Mouse (Mus musculus): Measurements from ENCODE around the gene Fezf2. TPM values are rescaled to one million over a fixed set of nuclear protein-coding genes. Genes with fewer than 3 reads are reported as not detected.

Gene Fezf2
- polyA plus RNA-seq, 1 experiment from 2014 or later = 0.14 TPM

- H3K27me3 ChIP-seq = peaks cover 99% of the 10 kb centered on the region
- ATAC-seq (ENCODE audit: low FRiP score, low read depth) = no peak
- peaks cover 19% of the 10 kb centered on the region for H3K4me1 ChIP-seq
- H3K36me3 ChIP-seq = no peaks in the 10 kb centered on the region
- WGBS = 5% methylated on average over 15 of the region's 15 CpGs
- no peak overlapping the region for H3K4me3 ChIP-seq
- H3K9me3 ChIP-seq = no peaks in the 10 kb centered on the region
- H3K4me2 ChIP-seq (replicated peaks) = no peak overlapping the region
- no peak overlapping the region for H3K27ac ChIP-seq
- H3K9ac ChIP-seq = no peak overlapping the region
Measured at GRCm38 (mm10) chr14:12349334-12350090, 1.5 kb upstream of the Fezf2 start.

GRCm38 (mm10) chr14:12346865-12347600 is 956 bp downstream of the Fezf2 start:
- WGBS = under 1% methylated on average over 26 of the region's 26 CpGs
- ATAC-seq (ENCODE audit: low FRiP score, low read depth) = no peak
- H3K4me3 ChIP-seq = peak overlapping the region; percentile 29
- peaks cover 23% of the 10 kb centered on the region for H3K4me1 ChIP-seq
- no peaks in the 10 kb centered on the region for H3K36me3 ChIP-seq
- no peak overlapping the region for H3K27ac ChIP-seq
- peak overlapping the region; percentile 53 for H3K4me2 ChIP-seq (replicated peaks)
- H3K9me3 ChIP-seq = no peaks in the 10 kb centered on the region
- peaks cover 100% of the 10 kb centered on the region for H3K27me3 ChIP-seq
- no peak overlapping the region for H3K9ac ChIP-seq

DNA sequence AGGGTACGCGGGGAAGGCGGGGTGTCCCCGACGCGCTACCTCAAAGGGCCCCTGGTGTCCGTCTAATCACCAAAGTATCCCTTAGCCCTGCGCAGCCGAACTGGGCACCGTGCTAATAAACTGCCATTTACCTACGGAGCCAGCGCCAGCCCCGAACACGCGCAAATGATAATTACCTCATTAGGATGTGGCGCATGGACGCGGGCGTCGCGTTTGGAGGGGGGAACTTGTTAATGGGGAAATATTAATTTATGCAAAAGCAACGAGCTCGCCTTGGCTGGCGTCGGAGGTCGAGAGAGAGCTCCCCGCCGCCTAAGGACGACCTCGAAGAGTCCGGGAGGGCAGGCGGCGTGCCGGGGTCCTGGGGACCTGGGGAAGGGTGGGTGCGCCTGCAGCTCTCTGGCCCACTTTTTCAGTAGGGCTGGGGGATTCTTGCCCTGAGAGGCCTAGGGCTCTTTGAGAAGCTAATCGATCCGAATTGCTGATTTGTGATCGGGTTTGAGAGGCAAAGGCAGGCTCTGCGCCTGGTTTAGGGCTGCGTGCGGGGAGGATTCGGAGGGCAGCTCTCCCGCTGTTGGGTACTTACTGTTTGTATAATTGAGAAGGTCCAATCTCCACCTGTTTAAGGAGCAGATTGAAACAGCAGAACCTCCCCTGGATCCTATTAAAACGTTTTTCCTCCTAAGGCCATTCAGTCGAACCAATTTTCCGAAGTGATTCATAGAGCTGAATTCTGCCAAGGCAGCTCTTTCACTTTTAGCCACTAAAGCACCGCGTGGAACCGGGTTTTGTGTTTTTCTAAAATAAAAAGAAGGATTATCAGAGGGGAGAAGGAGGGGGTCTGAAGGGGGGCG is 1.8 kb downstream of the Fezf2 start:
- Histone ChIP-seq H3K4me2 (replicated peaks) (peak overlapping the region; percentile 53), H3K27me3 (peaks cover 100% of the 10 kb centered on the region), H3K9me3 (no peaks in the 10 kb centered on the region), H3K27ac (no peak overlapping the region), H3K4me1 (peaks cover 26% of the 10 kb centered on the region), H3K4me3 (peak overlapping the region; percentile 29), H3K36me3 (no peaks in the 10 kb centered on the region), H3K9ac (no peak overlapping the region)
- under 1% methylated on average over 50 of the region's 50 CpGs for WGBS
- ATAC-seq (ENCODE audit: low FRiP score, low read depth) = no peak

DNA sequence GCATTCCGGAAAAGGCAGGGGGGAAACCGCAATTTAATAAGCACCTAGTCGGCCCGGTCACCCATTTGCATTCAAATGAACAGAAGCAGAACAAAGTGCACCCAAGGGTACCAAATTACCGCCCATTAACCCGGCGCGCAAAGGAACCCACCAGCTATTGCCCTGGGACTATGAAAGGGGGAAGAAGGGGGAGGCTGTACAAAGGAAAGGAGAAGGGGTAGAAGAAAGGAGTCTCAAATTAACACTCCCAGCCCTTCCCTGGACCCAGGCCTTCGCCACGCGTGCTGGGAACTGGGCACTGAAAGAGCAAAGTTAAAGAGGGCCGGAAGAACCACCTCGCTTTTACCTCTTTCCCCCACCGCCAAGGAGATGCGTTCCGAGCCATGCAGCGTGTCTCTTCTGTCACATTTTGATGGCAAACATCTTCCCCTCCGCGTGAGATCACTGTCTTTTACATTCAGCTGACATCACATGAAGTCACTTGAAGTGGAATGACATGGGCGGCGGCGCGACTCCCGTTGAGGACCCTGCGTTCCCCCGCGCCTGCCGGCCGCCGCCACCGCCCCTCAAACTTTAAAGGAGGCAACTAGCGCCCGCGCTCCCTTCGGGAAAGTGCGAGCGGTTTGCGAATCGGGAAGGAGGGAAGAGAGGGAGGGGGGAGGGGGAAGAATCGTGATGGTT is 2.6 kb downstream of the Fezf2 start:
- WGBS = under 1% methylated on average over 40 of the region's 40 CpGs
- Histone ChIP-seq H3K36me3 (no peaks in the 10 kb centered on the region), H3K27me3 (peaks cover 100% of the 10 kb centered on the region), H3K4me1 (peaks cover 27% of the 10 kb centered on the region), H3K9me3 (no peaks in the 10 kb centered on the region), H3K27ac (no peak overlapping the region), H3K9ac (no peak overlapping the region), H3K4me2 (replicated peaks) (peak overlapping the region; percentile 53), H3K4me3 (peak overlapping the region; percentile 29)
- no peak for ATAC-seq (ENCODE audit: low FRiP score, low read depth)

- H3K36me3 ChIP-seq = no peaks in the 10 kb centered on the region
- H3K4me2 ChIP-seq (replicated peaks) = peak overlapping the region; percentile 53
- H3K9me3 ChIP-seq = no peaks in the 10 kb centered on the region
- peak overlapping the region; percentile 29 for H3K4me3 ChIP-seq
- ATAC-seq (ENCODE audit: low FRiP score, low read depth) = no peak
- 0 out of 2 replicates have a peak overlapping the region, but pooled peaks have one; percentile 25 for H3K9ac ChIP-seq
- peaks cover 100% of the 10 kb centered on the region for H3K27me3 ChIP-seq
- under 1% methylated on average over 39 of the region's 39 CpGs for WGBS
- H3K4me1 ChIP-seq = peaks cover 30% of the 10 kb centered on the region
- no peak overlapping the region for H3K27ac ChIP-seq
Measured at GRCm38 (mm10) chr14:12344746-12345240, 3.2 kb downstream of the Fezf2 start.

- ATAC-seq (ENCODE audit: low FRiP score, low read depth) = no peak
- Histone ChIP-seq H3K27ac (no peak overlapping the region), H3K27me3 (peaks cover 100% of the 10 kb centered on the region), H3K4me2 (replicated peaks) (peak overlapping the region; percentile 53), H3K36me3 (no peaks in the 10 kb centered on the region), H3K4me3 (peak overlapping the region; percentile 29), H3K9ac (no peak overlapping the region), H3K9me3 (no peaks in the 10 kb centered on the region), H3K4me1 (peaks cover 30% of the 10 kb centered on the region)
- 4% methylated on average over 24 of the region's 24 CpGs for WGBS
Measured at GRCm38 (mm10) chr14:12344061-12344745, 3.8 kb downstream of the Fezf2 start.

DNA sequence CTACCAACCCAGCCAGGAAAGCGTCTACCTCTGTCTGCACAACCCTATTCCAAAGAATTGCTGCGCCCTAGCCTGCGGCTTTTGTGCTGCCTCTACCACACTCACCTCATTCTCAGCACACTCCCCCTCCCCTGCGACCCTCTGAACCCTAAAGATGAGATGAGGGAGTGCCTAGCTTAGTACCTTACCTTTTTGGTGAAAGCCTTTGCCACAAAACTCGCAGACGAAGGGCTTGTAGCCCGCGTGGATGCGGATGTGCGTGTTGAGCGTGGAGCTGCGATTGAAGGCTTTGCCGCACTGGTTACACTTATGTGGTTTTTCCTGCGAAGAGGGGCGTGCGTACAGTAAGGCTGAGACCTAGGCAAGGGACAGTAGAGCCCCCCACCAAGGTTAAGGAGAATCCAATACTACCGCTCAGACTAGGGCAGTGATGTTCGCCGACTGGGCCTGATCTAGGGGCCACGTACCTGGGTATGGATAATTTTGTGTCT is 4.5 kb downstream of the Fezf2 start:
- H3K36me3 ChIP-seq = no peaks in the 10 kb centered on the region
- WGBS = 4% methylated on average over 20 of the region's 20 CpGs
- H3K27ac ChIP-seq = no peak overlapping the region
- H3K4me2 ChIP-seq (replicated peaks) = no peak overlapping the region
- no peak overlapping the region for H3K9ac ChIP-seq
- peaks cover 30% of the 10 kb centered on the region for H3K4me1 ChIP-seq
- H3K9me3 ChIP-seq = no peaks in the 10 kb centered on the region
- peaks cover 100% of the 10 kb centered on the region for H3K27me3 ChIP-seq
- ATAC-seq (ENCODE audit: low FRiP score, low read depth) = no peak
- no peak overlapping the region for H3K4me3 ChIP-seq

DNA sequence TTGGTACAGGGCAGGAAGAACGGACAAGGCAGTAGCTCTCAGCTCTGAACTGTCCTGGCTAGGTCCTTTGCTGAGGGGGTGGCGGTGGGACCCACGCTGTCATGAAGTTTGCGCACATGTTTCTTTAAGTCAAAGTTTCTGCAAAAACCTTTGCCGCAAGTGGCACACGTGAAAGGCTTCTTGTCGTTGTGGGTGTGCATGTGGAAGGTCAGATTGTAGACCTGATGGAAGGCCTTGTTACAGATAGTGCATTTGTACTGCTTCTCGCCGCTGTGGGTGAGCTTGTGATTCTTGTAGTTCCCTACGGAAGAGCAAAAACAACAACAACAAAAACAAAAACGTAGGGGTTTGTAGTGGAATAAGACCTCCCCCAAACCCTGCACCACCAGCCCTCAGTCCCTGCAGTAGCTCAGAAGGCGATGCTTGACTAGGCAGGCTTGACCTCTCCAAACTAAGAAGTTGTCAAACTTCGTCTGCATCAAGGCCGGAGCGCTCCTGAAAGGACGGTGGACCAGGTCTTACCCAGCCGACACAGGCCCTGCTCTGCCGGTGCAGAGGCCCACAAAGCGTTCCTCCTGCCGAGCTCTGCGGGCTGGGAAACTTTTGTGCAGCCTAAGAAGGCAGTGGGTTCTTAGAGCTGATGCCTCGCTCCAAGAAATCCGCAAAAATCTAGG is 5.4 kb downstream of the Fezf2 start:
- no peak for ATAC-seq (ENCODE audit: low FRiP score, low read depth)

GRCm38 (mm10) chr14:12341789-12342457 is 6.1 kb downstream of the Fezf2 start:
- Histone ChIP-seq H3K36me3 (no peaks in the 10 kb centered on the region), H3K4me3 (no peak overlapping the region), H3K27ac (no peak overlapping the region), H3K4me1 (peaks cover 30% of the 10 kb centered on the region), H3K9ac (no peak overlapping the region), H3K9me3 (no peaks in the 10 kb centered on the region), H3K4me2 (replicated peaks) (no peak overlapping the region), H3K27me3 (peaks cover 100% of the 10 kb centered on the region)
- no peak for ATAC-seq (ENCODE audit: low FRiP score, low read depth)
- 2% methylated on average over 24 of the region's 24 CpGs for WGBS

More for the DNA sequence above, 5.4 kb downstream of the Fezf2 start:
- H3K27me3 ChIP-seq = peaks cover 100% of the 10 kb centered on the region
- H3K27ac ChIP-seq = no peak overlapping the region
- H3K36me3 ChIP-seq = no peaks in the 10 kb centered on the region
- no peak overlapping the region for H3K9ac ChIP-seq
- peaks cover 30% of the 10 kb centered on the region for H3K4me1 ChIP-seq
- WGBS = 2% methylated on average over 23 of the region's 23 CpGs
- H3K4me2 ChIP-seq (replicated peaks) = no peak overlapping the region
- no peaks in the 10 kb centered on the region for H3K9me3 ChIP-seq
- no peak overlapping the region for H3K4me3 ChIP-seq
